Mouse (Mus musculus) embryo, embryonic 10 days (tissue): ENCODE data around the gene Vmn1r231.

Source experiments
- DNase-seq: peaks from one replicate; pipeline ENCODE4 v3.0.0-alpha.2; 2015; ENCODE audit warnings: low spot score

The Vmn1r231 gene

DNA sequence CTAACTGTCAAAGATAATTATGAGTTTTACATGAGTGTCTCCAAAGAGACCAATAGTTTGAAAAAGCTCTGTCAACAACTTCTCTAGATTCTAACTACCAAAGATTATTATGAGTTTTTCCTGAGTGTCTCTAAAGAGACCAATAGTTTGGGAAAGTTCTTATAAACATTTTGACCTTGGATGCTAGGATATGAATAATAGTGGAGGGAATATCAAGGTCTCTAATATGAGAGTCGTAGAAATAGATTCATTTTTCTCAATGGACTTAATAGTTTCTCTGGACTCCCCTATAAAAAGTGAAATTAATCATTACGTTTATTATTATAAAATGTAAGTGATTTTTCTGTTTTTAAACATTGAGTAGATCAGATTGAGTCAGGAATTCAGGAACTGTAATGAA, at the start of gene Vmn1r231:
Gene Vmn1r231 (minus strand): TSS at position 101 of the 400 bp plus-strand sequence.
- DNase-seq: no peak

- DNase-seq: no peak
Measured at GRCm38 (mm10) chr17:20946636-20947035, 41.7 kb upstream of the Vmn1r231 start.

- no peak for DNase-seq
Measured at GRCm38 (mm10) chr17:20946026-20946565, 41.2 kb upstream of the Vmn1r231 start.

DNA sequence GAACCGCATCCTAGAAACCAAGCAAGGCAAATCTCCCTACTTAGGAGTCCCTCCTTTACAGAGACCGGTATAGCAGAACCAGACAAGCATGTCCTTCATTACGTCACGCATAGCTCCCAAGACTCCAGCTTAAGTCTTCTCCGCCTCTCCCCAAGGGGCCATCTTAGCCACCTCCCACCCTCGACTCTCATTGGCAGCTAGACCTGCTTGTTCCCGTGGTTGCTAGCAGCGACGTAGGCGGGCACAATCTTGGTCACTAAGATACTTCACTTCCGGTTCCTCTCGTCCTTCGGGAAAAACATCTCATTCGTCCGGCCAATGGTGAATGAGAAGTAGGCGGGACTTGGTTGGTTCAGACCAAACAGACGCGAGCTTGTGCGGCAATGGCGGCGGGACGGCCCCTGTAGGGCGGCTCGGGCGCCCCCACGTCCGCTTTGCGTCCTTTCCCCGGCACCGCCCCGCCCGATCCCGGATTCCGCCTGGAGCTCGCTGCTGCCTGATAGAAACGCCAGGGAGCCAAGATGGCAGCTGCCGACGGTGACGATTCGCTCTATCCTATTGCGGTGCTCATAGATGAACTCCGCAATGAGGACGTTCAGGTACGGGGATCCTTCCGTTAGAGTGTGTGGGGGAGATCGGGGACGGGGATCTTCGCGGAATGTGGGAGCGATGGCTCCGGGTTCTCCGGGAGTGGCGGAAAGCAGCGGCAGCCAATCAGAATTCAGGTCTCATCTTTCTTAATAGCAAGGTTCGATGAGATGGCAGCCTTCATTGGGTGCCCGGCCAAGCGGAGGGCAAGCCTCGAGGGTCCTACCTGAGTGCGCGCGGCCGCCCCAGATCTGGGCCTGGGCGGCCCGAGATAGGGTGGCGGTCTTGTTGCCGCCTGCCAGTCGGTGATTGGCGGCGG, 40.3 kb upstream of the Vmn1r231 start, which contains the start of gene Ppp2r1a:
Gene Ppp2r1a (plus strand): TSS at position 327 of the 907 bp plus-strand sequence.
- peak; percentile 99 for DNase-seq

DNA sequence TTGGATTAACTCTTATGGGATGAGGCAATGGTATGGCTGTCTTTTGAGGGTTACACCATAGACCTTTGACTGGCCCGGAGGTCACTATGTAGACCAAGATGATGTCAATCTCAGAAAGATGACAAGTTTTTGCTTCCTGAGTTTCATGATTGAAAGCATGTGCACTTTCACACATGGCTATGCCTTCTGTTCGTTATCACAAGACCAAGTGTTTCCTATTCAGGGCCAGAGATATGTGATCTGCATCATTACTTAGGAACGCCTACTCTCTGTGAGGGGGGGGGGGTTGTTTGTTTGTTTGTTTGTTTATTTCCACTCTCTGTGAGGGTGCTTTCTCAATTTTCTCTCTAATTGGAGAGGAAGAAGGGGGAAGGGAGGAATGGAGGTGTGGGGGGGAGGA, 39.3 kb upstream of the Vmn1r231 start:
- no peak for DNase-seq

- DNase-seq: no peak
Measured at GRCm38 (mm10) chr17:20919614-20920013, 14.7 kb upstream of the Vmn1r231 start, which contains the start of gene Vmn1r232. Vmn1r232 (minus strand) TSS chr17:20919714.

DNA sequence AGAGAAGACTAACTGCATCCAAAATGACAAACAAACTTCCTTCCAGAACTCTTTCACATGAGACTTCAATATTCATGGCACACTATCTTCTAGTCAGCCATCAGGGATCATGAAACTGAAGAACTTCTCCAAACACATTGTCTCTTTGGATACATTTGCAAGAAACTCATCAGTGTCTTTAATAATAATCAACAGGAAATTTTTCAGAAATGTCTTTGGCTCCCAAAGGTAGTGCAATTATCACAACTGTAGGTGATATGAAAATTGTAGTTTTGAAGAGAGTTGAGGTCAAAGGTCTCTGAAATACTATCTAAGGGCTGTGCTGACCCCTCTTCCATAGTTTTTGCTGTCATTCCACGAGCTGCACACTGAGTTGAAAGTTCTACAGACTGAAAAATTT, 64.7 kb downstream of the Vmn1r231 start, which contains the start of gene Vmn1r230:
Gene Vmn1r230 (plus strand): TSS at position 301 of the 400 bp plus-strand sequence.
- no peak for DNase-seq
